Mouse (Mus musculus): Measurements from ENCODE around the gene Gadl1. TPM values are rescaled to one million over a fixed set of nuclear protein-coding genes. Genes with fewer than 3 reads are reported as not detected.
A peak's percentile ranks its signal among the peaks of the same experiment; 100 is the strongest.

Gadl1 gene
- polyA plus RNA-seq, 1 experiment: not detected

GRCm38 (mm10) chr9:116084324-116084931 lies 175.2 kb downstream of the Gadl1 start:
- Histone ChIP-seq H3K36me3 (ENCODE audit: control insufficient read depth, insufficient read depth, low read length) (peaks cover 6% of the 10 kb centered on the region; the same call in 1 of the 2 replicates), H3K4me1 (ENCODE audit: control insufficient read depth, insufficient read depth, insufficient read length, low read length) (peaks cover 2% of the 10 kb centered on the region), H3K27ac (ENCODE audit: insufficient read depth, low read depth, low read length) (peak overlapping the region; percentile 62), H3K4me3 (ENCODE audit: low read depth, low read length) (no peak overlapping the region), H3K27me3 (ENCODE audit: control insufficient read depth, insufficient read depth, low read length) (no peaks in the 10 kb centered on the region)
- TF ChIP-seq CTCF (IDR thresholded peaks at IDR 0.05; ENCODE audit: extremely low read depth, insufficient read length, insufficient replicate concordance, low read depth, low read length): no peak
- TF ChIP-seq POLR2A (IDR thresholded peaks at IDR 0.05; ENCODE audit: low read depth, low read length): no peak
- WGBS: 65% methylated on average over 12 of the region's 12 CpGs

GRCm38 (mm10) chr9:116085999-116086398 lies 176.7 kb downstream of the Gadl1 start:
- peaks cover 16% of the 10 kb centered on the region for H3K36me3 ChIP-seq (ENCODE audit: control insufficient read depth, insufficient read depth, low read length)
- 86% methylated on average over 6 of the region's 6 CpGs for WGBS
- H3K4me3 ChIP-seq (ENCODE audit: low read depth, low read length): no peak overlapping the region
- TF ChIP-seq POLR2A (IDR thresholded peaks at IDR 0.05; ENCODE audit: low read depth, low read length) (no peak), CTCF (IDR thresholded peaks at IDR 0.05; ENCODE audit: extremely low read depth, insufficient read length, insufficient replicate concordance, low read depth, low read length) (no peak)
- H3K27me3 ChIP-seq (ENCODE audit: control insufficient read depth, insufficient read depth, low read length): no peaks in the 10 kb centered on the region; the same call in 1 of the 2 replicates
- no peak overlapping the region for H3K27ac ChIP-seq (ENCODE audit: insufficient read depth, low read depth, low read length)
- H3K4me1 ChIP-seq (ENCODE audit: control insufficient read depth, insufficient read depth, insufficient read length, low read length): peaks cover 2% of the 10 kb centered on the region

DNA sequence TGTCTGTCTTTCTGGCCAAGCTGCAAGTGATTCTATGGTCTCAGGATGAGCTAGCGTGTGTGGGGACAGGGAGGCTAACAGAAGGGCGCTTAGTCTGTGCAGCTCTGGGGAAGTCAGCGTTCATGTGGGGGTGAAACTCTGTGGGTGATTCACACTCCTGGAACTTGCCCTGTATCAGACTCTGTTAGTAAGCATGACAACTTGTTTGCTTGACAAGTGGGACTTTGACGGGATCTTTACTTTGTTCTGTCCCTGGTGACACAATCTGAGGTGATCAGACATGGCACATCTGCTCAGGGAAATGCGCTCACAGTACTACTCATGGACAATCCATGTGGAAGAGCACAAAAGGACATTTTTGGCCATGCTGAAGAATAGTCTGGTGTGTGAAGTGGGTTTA lies 178.0 kb downstream of the Gadl1 start:
- Histone ChIP-seq H3K4me1 (ENCODE audit: control insufficient read depth, insufficient read depth, insufficient read length, low read length) (peaks cover 2% of the 10 kb centered on the region), H3K27ac (ENCODE audit: insufficient read depth, low read depth, low read length) (no peak overlapping the region), H3K36me3 (ENCODE audit: control insufficient read depth, insufficient read depth, low read length) (peaks cover 24% of the 10 kb centered on the region), H3K4me3 (ENCODE audit: low read depth, low read length) (no peak overlapping the region), H3K27me3 (ENCODE audit: control insufficient read depth, insufficient read depth, low read length) (no peaks in the 10 kb centered on the region; the same call in 1 of the 2 replicates)
- TF ChIP-seq POLR2A (IDR thresholded peaks at IDR 0.05; ENCODE audit: low read depth, low read length) (no peak), CTCF (IDR thresholded peaks at IDR 0.05; ENCODE audit: extremely low read depth, insufficient read length, insufficient replicate concordance, low read depth, low read length) (no peak)
- WGBS: 92% methylated on average over 5 of the region's 5 CpGs

DNA sequence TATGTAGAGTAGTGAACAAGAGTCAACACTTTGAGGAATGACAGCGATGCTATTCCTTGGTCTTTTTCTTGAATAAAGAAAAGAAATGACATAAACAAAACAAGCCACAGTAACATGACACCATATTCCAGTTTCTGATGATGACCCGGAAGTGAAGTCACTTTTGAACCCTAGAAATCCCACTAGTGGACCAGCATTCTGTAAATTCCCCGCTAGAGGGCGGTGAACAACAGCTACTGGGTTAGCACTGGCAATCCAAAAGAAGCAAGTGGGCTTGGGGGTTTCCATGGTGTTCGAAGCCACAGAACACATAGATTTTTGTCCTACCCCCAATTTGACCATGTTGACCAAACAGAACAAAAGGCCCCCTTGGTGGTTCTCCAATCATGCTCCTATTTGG lies 178.6 kb downstream of the Gadl1 start:
- no peak overlapping the region for H3K27ac ChIP-seq (ENCODE audit: insufficient read depth, low read depth, low read length)
- H3K27me3 ChIP-seq (ENCODE audit: control insufficient read depth, insufficient read depth, low read length): no peaks in the 10 kb centered on the region; the same call in 1 of the 2 replicates
- peaks cover 29% of the 10 kb centered on the region for H3K36me3 ChIP-seq (ENCODE audit: control insufficient read depth, insufficient read depth, low read length)
- TF ChIP-seq CTCF (IDR thresholded peaks at IDR 0.05; ENCODE audit: extremely low read depth, insufficient read length, insufficient replicate concordance, low read depth, low read length): peak; percentile 63; the same call in 1 of the 2 replicates
- no peak for TF ChIP-seq POLR2A (IDR thresholded peaks at IDR 0.05; ENCODE audit: low read depth, low read length)
- H3K4me1 ChIP-seq (ENCODE audit: control insufficient read depth, insufficient read depth, insufficient read length, low read length): peaks cover 2% of the 10 kb centered on the region
- no peak overlapping the region for H3K4me3 ChIP-seq (ENCODE audit: low read depth, low read length)
- WGBS: 34% methylated on average over 5 of the region's 5 CpGs

GRCm38 (mm10) chr9:116088912-116089311 lies 179.7 kb downstream of the Gadl1 start:
- 91% methylated on average over 9 of the region's 9 CpGs for WGBS
- Histone ChIP-seq H3K36me3 (ENCODE audit: control insufficient read depth, insufficient read depth, low read length) (peaks cover 32% of the 10 kb centered on the region), H3K27ac (ENCODE audit: insufficient read depth, low read depth, low read length) (no peak overlapping the region), H3K27me3 (ENCODE audit: control insufficient read depth, insufficient read depth, low read length) (no peaks in the 10 kb centered on the region; the same call in 1 of the 2 replicates), H3K4me3 (ENCODE audit: low read depth, low read length) (no peak overlapping the region), H3K4me1 (ENCODE audit: control insufficient read depth, insufficient read depth, insufficient read length, low read length) (peaks cover 2% of the 10 kb centered on the region)
- peak; percentile 35; the same call in 1 of the 2 replicates for TF ChIP-seq CTCF (IDR thresholded peaks at IDR 0.05; ENCODE audit: extremely low read depth, insufficient read length, insufficient replicate concordance, low read depth, low read length)
- no peak for TF ChIP-seq POLR2A (IDR thresholded peaks at IDR 0.05; ENCODE audit: low read depth, low read length)

DNA sequence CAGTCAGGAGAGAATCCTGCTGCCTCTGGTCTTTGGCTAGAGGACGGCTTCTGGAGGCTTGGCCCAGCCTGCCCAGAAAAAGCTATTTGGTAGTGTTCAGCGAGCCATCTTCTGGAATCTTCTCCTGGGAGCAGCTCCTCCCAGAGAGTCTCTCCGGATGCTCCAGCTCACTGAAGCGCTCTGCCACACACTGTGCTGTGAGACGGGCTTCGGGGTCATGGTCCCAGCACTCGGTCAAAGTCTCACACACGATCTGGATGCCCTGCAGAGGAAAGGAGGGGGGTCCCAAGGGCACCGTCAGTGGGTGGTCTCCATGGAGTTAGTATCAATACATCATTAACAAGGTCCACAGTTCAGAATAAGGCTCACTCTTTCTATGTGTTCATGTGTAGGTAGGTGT lies 181.0 kb downstream of the Gadl1 start:
- Histone ChIP-seq H3K27ac (ENCODE audit: insufficient read depth, low read depth, low read length) (no peak overlapping the region), H3K27me3 (ENCODE audit: control insufficient read depth, insufficient read depth, low read length) (no peaks in the 10 kb centered on the region; the same call in 1 of the 2 replicates), H3K36me3 (ENCODE audit: control insufficient read depth, insufficient read depth, low read length) (peaks cover 32% of the 10 kb centered on the region), H3K4me1 (ENCODE audit: control insufficient read depth, insufficient read depth, insufficient read length, low read length) (no peaks in the 10 kb centered on the region), H3K4me3 (ENCODE audit: low read depth, low read length) (no peak overlapping the region)
- WGBS: 91% methylated on average over 9 of the region's 9 CpGs
- TF ChIP-seq POLR2A (IDR thresholded peaks at IDR 0.05; ENCODE audit: low read depth, low read length) (no peak), CTCF (IDR thresholded peaks at IDR 0.05; ENCODE audit: extremely low read depth, insufficient read length, insufficient replicate concordance, low read depth, low read length) (no peak)

- Histone ChIP-seq H3K36me3 (ENCODE audit: control insufficient read depth, insufficient read depth, low read length) (peaks cover 32% of the 10 kb centered on the region), H3K4me1 (ENCODE audit: control insufficient read depth, insufficient read depth, insufficient read length, low read length) (no peaks in the 10 kb centered on the region), H3K27me3 (ENCODE audit: control insufficient read depth, insufficient read depth, low read length) (no peaks in the 10 kb centered on the region; the same call in 1 of the 2 replicates), H3K27ac (ENCODE audit: insufficient read depth, low read depth, low read length) (no peak overlapping the region), H3K4me3 (ENCODE audit: low read depth, low read length) (no peak overlapping the region)
- 89% methylated on average over 7 of the region's 7 CpGs for WGBS
- TF ChIP-seq POLR2A (IDR thresholded peaks at IDR 0.05; ENCODE audit: low read depth, low read length): no peak
- no peak for TF ChIP-seq CTCF (IDR thresholded peaks at IDR 0.05; ENCODE audit: extremely low read depth, insufficient read length, insufficient replicate concordance, low read depth, low read length)
These were observed 182.0 kb downstream of the Gadl1 start for GRCm38 (mm10) chr9:116091101-116091841.
